Mouse (Mus musculus): ENCODE data around the gene Spin2g.
"Not testable (repeated sequence)": the region's sequence is repeated elsewhere in the genome, so short reads cannot be mapped to it uniquely, and the experiment has no call there.

Gene Spin2g

DNA sequence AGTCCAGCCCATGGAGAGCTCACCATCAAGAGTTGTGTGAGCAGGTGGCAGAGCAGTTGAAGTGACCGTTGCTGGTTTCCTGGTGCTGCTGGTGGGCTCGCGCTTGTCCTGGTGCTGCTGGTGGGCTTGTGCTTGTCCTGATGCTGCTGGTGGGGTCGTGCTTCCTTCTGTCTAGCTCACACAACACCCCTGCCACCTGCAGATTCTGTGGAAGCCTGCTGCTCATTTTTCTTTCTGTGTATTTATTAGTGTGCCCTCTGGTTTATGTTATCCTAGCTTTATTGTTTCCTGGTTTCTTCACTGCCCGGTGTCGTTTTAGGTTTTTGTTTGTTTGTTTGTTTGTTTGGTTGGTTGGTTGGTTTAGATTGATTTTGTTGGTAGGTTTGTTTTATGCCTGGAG is at the start of gene Spin2g:
Gene Spin2g (minus strand): TSS at position 101 of the 400 bp plus-strand sequence.
- not testable (repeated sequence) for DNase-seq
